Mouse (Mus musculus) heart, adult 8-10 months (tissue): ENCODE data around the gene Slc45a1. TPM values are rescaled to one million over a fixed set of nuclear protein-coding genes. Genes with fewer than 3 reads are reported as not detected.
"Not testable (repeated sequence)": the region's sequence is repeated elsewhere in the genome, so short reads cannot be mapped to it uniquely, and the experiment has no call there.

Source experiments
- DNase-seq: peaks from one replicate; pipeline ENCODE4 v3.0.0; 2022; ENCODE audit warnings: low spot score
- total RNA-seq, 4 experiments: library from RNA; stranded (reverse); gene quantifications; 2 replicates each; pipeline ENCODE4 v1.2.4; 2022

Gene Slc45a1
- total RNA-seq, 4 experiments from 2014 or later: not detected

DNA sequence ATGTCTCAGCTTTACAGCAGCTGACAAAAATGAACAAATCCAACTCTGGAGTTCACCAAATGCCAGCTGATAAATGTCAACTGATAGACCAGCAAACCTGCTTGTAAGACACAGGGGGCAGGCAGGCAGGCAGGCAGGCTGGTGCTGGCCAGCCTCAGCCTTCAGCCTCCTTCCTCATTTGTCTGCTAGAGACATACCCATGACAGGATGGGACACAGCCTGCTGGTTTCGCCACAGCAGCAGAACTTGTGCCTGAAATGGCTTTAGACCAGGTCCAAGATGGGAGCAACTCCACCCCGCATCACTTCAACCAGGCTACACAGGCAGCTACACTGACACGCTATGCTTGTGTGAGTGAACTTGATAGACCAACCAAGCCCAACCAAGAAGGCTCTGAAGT, 46.2 kb downstream of the Slc45a1 start:
- DNase-seq: no peak

DNA sequence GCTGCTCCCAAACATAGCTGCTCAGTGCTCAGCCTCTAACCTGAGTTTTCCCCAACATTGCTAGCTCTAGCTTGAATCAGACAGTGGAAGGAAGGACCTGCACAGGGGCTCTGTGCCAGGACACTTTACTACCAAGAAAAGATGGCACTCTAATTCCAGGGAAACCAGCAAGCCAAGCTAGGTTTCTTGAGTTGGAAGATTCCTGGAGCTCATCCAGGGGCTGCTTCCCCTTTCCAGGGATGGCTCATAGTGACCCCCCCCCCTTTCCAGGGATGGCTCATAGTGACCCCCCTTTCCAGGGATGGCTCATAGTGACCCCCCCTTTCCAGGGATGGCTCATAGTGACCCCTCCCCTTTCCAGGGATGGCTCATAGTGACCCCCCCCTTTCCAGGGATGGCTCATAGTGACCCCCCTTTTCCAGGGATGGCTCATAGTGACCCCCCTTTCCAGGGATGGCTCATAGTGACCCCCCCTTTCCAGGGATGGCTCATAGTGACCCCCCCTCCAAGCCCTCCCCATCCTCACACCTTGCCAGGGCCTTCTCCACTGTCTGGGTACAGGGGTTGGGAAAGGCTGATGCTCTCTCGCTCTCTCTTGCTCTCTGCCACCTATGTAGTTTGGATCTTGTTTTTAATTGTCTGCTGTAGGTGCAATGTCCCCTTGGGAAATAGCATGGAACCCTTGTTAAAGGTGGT, 48.5 kb downstream of the Slc45a1 start:
- no peak for DNase-seq

DNA sequence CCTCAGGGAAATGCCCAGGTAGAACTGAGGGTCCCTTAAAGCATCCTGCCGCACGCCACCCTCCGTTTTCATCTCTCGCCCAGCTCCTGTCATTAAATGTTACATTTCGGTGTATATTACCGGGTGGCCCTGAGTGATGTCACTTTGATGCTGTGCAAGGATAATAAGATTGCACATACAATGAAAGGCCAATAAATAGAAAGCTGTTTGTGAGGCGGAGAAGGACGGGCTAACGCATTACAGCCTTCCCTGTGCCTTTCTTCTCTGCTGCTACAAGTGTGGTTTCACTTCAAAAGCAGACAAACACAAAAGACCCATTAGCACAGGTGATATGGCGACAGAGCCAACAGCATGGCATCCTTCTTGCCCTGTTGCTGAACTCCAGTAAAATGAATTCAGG, 50.5 kb downstream of the Slc45a1 start:
- DNase-seq: no peak

DNA sequence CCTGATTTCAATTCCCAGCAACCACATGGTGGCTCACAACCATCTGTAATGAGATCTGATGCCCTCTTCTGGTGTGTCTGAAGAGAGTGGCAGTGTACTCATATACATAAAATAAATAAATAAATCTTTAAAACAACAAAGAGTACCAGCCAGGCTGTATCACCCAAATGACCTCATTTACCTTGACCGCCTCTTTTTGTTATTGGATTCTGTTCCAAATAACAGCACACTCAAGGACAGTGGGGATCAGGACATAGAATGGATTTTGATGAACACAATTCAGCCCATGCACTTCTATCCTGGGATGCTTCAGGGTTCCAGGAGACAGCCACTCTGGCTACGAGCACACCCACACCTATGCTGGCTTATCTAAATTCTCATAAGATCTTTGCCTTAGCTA, 51.5 kb downstream of the Slc45a1 start:
- DNase-seq: not testable (repeated sequence)

DNA sequence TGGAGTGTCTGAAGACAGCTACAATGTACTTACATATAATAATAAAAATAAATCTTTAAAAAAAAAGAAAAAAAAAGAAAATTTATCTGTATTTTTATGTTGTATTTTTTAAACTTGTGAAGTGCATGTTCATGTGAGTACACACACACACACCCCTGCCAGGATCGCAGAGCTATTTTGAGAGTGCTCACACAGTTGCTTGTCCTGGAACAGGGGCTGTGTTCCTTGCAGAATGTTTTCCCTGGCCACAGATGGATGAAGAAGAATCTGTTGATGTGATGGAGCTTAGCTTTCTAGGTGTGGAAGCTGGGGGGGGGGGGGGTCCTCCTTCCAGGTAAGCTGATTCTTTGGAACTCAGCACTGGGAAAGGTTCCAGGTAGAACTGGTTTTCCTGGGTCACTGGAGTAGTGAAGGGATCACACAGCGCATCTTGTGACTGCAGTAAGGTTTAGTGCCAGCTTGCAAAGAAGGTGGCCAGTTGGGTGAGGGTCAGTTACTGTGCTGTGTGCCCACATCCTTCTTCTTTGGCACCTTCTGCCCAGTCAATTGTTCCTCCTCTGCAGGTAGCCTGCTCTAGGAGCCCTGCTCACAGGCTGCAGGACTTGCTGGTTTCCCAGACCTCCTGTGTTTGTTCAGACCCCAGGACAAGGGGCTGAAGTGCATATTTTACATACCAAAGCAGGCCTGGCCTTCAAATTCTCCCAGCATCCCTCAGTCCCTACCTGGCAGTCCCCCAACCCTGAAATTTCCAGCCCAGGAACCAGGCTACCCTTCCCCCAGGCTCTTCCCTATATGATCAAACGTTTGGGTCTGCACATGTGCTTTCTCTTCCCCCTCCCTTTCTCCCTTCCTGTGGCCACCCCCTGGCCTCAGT, 52.6 kb downstream of the Slc45a1 start:
- no peak for DNase-seq

DNA sequence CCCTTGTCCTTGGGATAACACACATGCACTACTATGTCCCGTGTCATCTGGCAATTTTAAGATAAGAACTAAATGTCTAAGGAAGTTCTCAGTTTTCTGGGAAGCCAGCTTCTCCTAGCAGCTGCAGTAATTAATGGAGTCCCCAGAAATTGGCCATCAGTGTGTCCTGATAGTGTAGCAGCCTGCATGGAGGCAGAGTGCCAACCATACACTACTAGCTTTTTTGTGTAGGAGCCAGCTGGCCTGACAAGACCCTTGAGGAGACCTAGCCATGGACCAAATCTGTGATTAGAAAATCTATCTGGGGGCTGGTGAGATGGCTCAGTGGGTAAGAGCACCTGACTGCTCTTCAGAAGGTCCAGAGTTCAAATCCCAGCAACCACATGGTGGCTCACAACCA, 53.3 kb downstream of the Slc45a1 start:
- no peak for DNase-seq

DNA sequence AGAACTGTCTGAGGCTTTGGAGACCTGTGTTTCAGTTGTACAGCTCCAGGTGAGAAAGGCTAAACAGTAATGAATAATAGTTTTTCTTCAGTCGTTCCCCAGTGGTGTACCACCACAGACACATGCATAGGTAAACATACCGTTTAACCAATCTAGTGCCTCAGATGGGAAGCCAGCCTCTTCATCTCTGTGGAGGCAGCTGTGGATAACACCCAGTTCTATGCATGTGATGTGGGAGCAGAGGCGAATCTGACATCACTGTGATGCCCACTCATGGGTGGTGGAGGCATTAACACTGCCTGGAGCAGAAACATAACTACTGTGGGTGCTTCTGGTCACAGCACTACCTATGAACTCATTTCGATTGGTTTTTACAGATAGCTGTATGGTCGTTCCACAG, 56.0 kb downstream of the Slc45a1 start:
- no peak for DNase-seq

DNA sequence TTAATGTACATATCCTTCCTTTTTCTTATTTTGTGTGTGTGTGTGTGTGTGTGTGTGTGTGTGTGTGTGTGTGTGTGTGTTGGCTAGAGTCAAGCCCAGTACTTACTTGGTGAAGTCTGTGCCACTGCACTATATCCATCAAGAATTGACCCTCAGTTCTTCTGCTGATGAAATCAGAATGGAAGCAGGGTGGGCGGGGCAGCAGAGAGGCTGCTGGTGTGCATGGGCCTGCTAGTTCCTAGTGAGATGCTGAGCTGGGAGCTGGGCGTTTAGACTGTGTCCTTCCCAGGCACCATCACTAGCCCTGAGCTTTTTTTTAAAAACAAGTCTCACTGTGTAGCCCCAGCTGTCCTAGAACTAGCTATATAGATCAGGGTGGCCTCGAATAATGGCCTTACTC, 56.9 kb downstream of the Slc45a1 start:
- no peak for DNase-seq

DNA sequence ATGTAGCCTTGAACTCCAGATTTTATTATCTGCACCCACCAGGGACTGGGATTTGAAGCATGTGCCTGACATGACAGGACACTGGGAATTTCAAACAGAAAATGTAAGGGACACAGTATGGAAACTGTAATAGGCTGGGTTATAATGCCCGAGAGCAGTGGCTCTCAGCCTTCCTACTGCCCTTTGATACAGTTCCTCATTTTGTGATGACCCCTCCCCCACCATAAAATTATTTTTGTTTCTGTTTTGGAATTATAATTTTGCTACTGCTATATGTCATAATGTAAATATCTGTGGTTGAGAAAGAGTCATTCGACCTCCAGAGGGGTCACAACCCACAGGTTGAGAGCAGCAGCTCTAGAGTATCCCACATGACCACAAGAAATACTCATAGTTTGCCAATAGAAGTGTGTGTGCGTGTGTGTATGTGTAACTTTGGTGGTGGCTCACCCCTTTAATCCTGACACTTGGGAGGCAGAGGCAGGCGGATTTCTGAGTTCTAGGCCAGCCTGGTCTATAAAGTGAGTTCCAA, 57.6 kb downstream of the Slc45a1 start:
- no peak for DNase-seq

DNA sequence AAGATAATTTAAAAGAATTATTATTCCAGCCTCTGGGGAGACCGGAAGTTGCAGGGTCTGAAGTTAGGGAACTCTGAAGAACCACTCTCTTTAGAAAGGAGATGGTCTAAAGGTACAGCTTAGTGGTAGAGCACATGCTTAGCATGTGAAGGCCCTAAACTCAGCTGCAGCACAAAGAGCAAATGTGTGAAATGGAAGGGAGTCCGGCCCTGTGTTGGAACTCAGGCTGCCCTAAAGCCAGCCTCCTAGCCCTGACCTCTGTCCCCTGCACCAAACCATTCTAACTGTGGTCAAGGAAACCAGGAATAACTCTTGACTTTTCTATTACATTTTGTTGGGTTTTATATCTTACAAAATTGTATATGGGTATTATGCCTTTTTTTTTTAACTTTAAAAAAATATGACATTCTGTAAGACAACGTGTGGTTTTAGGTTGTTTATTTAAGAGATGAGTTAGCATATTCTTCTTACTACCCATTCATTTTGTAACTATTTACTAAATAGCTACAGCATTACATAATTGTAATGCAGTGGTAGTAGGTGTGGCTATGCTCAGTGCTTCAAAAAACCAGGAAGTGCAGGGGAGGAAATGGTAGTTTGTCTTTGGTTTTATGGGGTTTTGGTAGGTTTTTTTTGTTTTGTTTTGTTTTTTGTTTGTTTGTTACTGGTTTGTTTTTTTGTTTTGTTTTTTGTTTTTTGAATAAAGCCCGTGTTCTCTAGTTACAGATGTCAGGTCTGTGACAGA, 58.3 kb downstream of the Slc45a1 start:
- no peak for DNase-seq

DNA sequence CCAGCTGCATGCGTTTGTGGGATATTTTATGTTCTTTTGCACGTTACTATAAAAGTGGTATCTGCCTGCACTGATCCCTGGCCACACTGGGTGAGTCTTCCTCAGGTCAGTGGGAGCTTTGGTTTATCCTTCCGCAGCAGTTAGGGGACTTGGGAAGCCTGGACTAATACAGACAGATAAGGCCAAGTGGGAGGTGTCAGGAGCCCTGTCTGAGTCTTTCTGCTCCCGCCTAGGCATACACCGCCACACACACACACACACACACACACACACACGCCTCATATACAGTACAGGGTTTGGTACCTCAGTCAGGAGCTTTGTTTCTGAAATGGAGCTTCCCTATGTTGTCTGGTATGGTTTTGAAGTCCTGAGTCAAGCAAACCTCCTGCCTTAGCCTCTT, 59.9 kb downstream of the Slc45a1 start:
- no peak for DNase-seq

DNA sequence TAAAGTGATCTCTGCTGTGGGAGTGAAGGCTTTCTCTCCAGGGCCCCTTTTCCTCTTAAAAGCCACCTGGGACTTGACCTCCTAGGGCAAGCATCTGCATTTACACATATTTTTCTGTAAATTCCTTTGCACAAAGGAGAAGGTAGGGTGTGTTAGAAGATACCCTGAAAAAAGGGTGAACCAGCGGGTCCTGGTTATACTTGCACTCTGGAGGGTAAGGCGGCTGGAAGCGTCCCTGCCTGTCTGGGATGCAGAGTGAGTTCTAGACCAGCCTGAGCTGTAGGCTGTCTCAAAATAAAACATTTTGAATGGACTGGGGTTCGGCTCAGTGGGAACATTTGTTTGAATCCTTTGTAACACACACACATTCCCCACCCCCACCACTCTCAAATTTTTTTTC, 60.4 kb downstream of the Slc45a1 start:
- no peak for DNase-seq

DNA sequence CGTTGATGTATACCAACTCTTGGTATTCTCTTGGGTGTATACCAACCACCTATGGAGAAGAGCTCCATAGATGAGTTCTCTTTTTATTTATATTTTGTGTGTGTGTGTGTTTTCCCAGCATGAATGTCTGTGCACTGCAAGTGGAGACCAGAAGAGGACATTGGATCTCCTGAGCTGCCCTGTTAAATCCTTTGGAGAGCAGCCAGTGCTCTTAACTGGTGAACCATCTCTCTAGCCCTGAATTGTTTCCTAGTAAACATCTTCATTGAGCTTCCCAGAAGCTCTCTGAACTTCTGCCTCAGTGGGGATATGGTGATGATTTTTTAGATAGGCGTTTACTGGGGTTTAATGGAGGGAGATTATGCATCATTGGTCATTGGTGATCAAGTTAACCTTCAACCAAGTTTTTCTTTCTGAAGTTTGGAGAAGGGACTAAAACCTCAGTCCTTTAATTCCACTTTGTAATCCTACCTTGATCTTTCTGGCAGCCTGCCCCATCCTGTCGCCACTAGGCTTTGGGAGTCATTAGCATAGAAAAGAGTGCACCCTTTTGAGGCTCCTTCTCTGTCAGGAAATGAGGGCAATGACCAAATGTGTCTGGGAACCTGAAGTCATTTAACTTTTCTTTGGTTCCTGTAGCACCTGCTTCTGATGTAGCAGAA, 61.2 kb downstream of the Slc45a1 start:
- no peak for DNase-seq

DNA sequence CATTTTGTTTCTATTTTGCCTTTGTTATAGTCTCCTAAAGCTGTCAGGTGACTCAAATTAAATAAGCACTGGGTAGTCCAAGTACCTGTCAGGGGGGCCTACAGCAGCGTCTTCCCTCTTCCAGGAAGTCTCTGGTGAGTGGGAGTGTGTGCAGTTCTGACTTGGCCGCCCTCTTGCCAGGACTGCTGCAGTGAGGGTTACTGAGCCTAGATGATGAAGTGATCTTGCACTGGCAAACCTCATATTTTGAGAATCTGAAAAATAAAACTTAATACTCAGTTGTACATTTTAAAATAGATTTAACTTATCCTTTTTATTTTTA, 63.7 kb downstream of the Slc45a1 start:
- DNase-seq: no peak

DNA sequence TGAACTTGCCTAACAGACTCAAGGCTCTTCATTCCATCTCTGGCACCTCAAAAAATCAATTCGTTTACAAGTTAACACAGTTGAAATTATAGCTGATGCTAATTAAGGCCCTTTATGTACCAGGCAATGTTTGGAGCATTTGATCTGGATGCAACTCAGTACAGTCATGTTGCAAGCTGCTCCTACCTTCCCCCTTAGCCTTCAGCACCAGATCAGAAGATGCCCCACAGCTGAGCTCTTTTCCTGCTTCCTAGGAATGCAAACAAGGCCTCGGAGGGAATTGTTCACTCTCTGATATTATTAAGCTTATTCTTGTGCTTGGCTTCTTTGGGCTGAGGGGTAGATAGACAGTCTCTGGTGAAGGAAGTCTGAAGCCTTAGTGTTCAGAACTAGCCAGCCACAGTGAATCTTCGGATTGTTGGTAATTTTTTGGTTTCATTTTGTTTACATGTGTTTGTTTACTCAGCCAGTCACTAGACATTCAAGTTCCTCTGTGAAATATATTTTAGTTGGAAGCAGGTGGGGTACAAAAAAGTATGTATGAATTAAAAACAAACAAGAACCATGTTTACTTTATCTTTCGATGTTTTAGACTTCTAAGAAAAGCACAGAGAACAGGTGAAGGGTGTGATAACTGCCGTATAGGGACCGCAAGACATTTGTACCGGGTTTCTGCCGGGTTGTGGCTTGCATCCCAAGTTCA, 64.2 kb downstream of the Slc45a1 start:
- no peak for DNase-seq

DNA sequence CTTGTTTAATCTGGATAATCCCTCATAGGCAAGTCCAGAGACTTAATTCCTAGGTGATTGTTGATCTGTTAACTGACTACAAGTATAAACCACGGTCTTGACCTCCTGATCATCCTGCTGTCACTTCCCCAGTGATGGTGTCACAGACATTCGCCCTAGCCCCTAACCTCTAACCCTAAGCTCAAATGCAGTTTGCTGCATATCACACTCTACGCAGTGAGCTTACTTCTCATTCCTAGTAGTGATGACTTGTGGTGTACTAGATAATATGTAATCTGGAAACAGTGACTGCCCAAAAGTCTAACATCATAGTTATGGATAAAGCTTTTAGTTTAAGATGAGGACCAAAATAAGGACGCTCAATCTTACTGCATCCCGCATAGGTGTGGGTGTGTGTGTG, 65.7 kb downstream of the Slc45a1 start:
- DNase-seq: no peak

DNA sequence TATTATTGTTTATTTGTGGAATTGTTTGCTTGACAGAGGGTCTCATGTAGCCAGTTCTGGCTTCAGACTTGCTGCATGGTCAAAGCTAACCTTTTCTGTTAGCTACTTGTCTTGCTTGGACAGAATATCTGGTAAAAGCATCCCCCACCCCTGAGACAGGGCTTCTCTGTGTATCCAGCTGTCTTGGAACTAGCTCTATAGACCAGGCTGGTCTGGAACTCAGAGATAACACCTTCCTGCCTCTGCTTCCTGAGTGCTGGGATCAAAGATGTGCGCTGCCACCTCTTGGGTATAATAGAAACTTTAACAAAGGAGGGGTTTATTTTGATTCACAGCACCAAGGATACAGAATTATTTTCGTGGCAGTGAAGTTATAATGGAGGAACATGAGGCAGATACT, 66.2 kb downstream of the Slc45a1 start:
- DNase-seq: no peak

DNA sequence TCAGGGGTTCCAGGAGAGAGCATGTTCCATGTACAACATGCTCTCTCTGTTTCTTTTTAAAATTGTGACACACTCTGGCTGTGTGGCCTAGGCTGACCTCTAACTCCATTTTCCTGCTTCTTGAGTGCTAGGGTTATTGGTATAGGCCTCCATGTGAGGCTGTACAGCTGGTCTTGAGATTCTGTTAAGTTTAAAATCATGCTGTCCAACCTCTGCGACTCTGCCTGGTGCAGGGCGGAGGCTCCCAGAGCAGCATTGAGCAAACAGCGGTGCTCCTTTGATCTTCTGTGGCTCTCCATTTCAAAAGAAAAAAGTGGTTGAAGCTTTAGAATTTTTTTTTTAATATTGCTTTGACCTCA, 68.2 kb downstream of the Slc45a1 start:
- DNase-seq: no peak

DNA sequence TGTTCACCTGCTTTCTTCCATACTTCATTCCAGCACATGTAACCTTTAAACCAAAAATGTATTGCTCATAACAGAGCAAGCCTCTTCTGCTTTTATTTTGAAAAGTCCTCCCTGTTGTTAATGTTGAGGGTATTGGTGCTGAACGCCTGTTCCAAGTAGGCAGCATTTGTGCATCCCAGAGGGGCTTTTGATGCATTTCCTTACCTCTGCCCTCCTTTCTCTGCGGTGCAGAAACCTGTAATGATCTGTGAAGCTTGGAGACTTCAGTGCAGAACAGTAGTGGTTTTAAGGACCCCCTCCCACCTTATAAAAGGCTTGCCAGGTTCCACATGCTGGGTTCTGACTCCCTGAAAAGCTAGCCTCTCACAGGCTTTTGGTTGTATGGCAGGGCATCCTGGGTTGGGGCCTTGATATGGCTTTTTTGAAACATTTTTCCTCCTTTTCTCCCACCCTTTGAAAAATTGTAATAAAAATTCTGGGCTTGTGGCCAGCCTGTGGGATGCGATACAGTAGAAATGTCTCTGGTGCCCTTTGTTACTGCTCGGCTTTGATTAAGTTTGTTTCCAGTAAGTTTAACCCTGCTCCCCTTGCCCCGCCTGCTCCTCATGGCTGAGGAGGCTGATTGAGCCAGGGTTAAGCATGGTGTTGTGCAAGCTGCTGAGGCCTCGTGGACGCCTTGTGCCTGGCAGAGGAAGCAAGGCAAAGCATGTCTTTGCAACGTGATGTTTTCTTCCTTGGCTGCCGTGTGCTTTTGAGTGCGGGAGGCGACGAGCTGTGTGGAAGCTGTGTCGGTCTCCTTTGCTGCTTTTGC, 68.8 kb downstream of the Slc45a1 start:
- DNase-seq: peak; percentile 79

DNA sequence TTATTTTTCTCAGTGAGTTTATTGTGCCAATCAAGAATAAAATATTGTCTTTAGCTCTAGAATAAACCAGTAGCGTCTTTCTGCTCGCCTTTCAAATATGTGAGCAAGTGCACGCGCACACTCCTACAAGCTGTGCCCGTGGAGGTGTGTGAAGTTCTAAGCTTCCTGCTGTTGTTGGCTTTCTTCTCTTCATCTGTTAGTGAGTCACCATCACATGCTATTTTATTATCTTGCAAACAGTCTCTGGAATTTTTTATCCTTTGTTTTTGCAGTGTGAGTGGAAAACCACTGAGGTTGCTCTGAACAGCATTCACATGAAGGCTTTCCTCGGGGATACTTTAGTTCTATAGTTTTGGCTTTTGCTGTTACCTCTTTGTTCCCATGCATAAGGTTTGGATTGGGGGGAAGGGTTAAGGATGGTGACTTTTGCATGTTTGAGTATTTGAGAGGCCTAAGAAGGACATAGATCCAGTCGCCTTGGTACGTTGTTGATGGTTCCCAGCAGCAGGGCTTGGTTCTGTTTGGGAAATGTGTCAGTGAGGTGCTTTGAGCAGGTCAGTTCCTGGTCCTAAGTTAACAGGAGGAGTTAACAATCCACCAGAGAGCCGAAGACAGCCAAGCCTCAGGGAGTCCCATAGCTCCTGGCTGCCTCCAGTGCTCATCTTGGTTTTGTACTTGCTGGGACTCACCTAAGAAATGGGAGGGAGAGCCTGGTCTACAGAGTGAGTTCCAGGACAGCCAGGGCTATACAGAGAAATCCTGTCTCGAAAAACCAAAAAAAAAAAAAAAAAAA, 69.8 kb downstream of the Slc45a1 start:
- no peak for DNase-seq
